Mouse (Mus musculus) stomach, postnatal 0 days (tissue): ENCODE results near the gene Skint5.

ENCODE experiments used
- CTCF ChIP-seq: IDR thresholded peaks from 2 replicates; pipeline ENCODE4 v1.5.1; 2016; ENCODE audit warnings: antibody characterized with exemption, low read depth, mild to moderate bottlenecking, moderate library complexity
- EP300 ChIP-seq: optimal IDR thresholded peaks from 2 replicates; pipeline ENCODE3; 2016; ENCODE audit warnings: antibody characterized with exemption

DNA sequence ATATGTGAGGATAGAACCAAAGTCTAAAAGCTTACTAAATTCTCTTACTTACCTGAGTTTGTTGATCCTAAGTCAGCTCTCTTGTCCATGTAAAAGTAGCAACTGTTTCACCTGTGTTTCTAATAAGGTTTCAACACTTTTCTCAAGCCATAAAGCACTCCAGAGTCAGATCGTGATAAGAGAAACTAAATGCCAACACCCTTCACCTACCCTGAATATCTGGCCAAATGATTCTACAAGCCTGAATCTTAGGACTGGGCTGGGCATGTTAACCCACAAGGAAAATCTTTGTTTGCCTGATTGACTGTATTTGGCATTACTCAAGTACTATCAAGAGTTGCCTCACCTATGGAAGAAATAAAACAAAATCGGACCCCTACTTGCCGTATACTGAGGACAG, at the start of gene Skint5:
- TF ChIP-seq CTCF (no peak), EP300 (no peak)
